Mouse (Mus musculus) limb, embryonic 10.5 days (tissue): ENCODE results near the gene Acot7. TPM values are rescaled to one million over a fixed set of nuclear protein-coding genes. Genes with fewer than 3 reads are reported as not detected.
A peak's percentile ranks its signal among the peaks of the same experiment; 100 is the strongest.

Experiments
- DNase-seq: peaks from one replicate; pipeline ENCODE4 v3.0.0-alpha.2; 2017; ENCODE audit warnings: low spot score
- H3K27ac ChIP-seq: fragments of 300-500 bp; sonication (generic); 2 replicates; pipeline ENCODE4 v1.5.1; 2016; ENCODE audit warnings: mild to moderate bottlenecking
- H3K27me3 ChIP-seq: fragments of 300-500 bp; sonication (generic); 2 replicates; pipeline ENCODE4 v1.6.1; 2016; ENCODE audit warnings: low read depth, mild to moderate bottlenecking; ENCODE audit not compliant: poor library complexity, severe bottlenecking
- H3K36me3 ChIP-seq: fragments of 300-500 bp; sonication (generic); 2 replicates; pipeline ENCODE4 v1.6.1; 2016; ENCODE audit warnings: mild to moderate bottlenecking, moderate library complexity
- H3K4me1 ChIP-seq: fragments of 300-500 bp; sonication (generic); 2 replicates; pipeline ENCODE4 v1.6.1; 2016
- H3K4me3 ChIP-seq: fragments of 300-500 bp; sonication (generic); 2 replicates; pipeline ENCODE4 v1.5.1; 2016; ENCODE audit warnings: mild to moderate bottlenecking, moderate library complexity
- H3K9me3 ChIP-seq: fragments of 300-500 bp; sonication (generic); replicated peaks from 2 replicates; pipeline ENCODE4 v1.6.1; 2016; ENCODE audit warnings: mild to moderate bottlenecking
- WGBS: fragments of 180-500 bp; shearing (Covaris S2); methylation state at CpG from one replicate; pipeline ENCODE4 v1.1.7; 2016; 5-methylcytosine and 5-hydroxymethylcytosine counted together
- polyA plus RNA-seq: library from polyadenylated mRNA; unstranded; fragments of >200 nt; fragmentation: Nextera tagmentation; extraction: Ambion mirVana; gene quantifications from 2 replicates; pipeline ENCODE4 v1.2.1, GENCODE M21; 2016

Acot7 gene
- polyA plus RNA-seq, 1 experiment from 2014 or later = 34.8 TPM

GRCm38 (mm10) chr4:152257070-152257469 is 79.1 kb downstream of the Acot7 start:
- no peaks in the 10 kb centered on the region for H3K36me3 ChIP-seq
- H3K4me3 ChIP-seq = no peak overlapping the region
- no peak overlapping the region for H3K27ac ChIP-seq
- peaks cover 13% of the 10 kb centered on the region for H3K4me1 ChIP-seq
- DNase-seq = no peak
- WGBS = 46% methylated on average over 6 of the region's 6 CpGs
- no peaks in the 10 kb centered on the region for H3K9me3 ChIP-seq
- 0 out of 2 replicates have a peak, but pooled peaks cover 1% of the 10 kb centered on the region for H3K27me3 ChIP-seq

- Histone ChIP-seq H3K9me3 (no peaks in the 10 kb centered on the region), H3K4me3 (no peak overlapping the region), H3K36me3 (no peaks in the 10 kb centered on the region), H3K27me3 (0 out of 2 replicates have a peak, but pooled peaks cover 3% of the 10 kb centered on the region), H3K27ac (no peak overlapping the region), H3K4me1 (peaks cover 39% of the 10 kb centered on the region)
- DNase-seq = no peak
- WGBS = 94% methylated on average over 8 of the region's 8 CpGs
Observed at GRCm38 (mm10) chr4:152260451-152260850, 82.5 kb downstream of the Acot7 start.

DNA sequence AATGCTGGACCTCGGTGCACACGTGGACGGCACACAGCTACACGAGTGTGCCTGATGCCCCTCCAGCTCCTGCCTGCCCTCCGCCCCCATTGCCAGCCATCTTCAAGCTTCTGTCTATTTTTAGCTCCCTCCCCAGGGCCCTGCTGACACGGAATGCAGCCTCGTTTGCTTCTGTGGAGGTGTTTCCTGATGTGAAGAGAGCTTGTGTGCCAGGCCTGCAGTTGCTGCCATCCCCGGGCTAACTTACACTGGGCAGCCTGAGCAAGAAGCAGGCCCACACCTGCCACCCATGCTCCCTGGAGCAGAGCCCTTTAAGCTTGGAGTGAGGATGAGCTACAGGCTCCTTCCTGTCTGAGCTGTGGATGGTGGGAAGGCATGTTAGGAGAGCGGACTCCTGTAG is 84.3 kb downstream of the Acot7 start:
- no peaks in the 10 kb centered on the region for H3K36me3 ChIP-seq
- H3K4me3 ChIP-seq = no peak overlapping the region
- H3K4me1 ChIP-seq = peaks cover 49% of the 10 kb centered on the region
- no peak for DNase-seq
- H3K27me3 ChIP-seq = 0 out of 2 replicates have a peak, but pooled peaks cover 3% of the 10 kb centered on the region
- H3K9me3 ChIP-seq = no peaks in the 10 kb centered on the region
- H3K27ac ChIP-seq = 0 out of 2 replicates have a peak overlapping the region, but pooled peaks have one; percentile 36
- 75% methylated on average over 9 of the region's 9 CpGs for WGBS

- Histone ChIP-seq H3K4me1 (peaks cover 49% of the 10 kb centered on the region), H3K9me3 (no peaks in the 10 kb centered on the region), H3K36me3 (no peaks in the 10 kb centered on the region), H3K27ac (0 out of 2 replicates have a peak overlapping the region, but pooled peaks have one; percentile 43), H3K4me3 (no peak overlapping the region), H3K27me3 (0 out of 2 replicates have a peak, but pooled peaks cover 3% of the 10 kb centered on the region)
- whole genome bisulfite sequencing = 63% methylated on average over 9 of the region's 9 CpGs
- no peak for DNase-seq
Observed at GRCm38 (mm10) chr4:152263089-152263488, 85.2 kb downstream of the Acot7 start.

GRCm38 (mm10) chr4:152263512-152264176 is 85.7 kb downstream of the Acot7 start:
- Histone ChIP-seq H3K9me3 (no peaks in the 10 kb centered on the region), H3K27ac (peak overlapping the region; percentile 43; the same call in 1 of the 2 replicates), H3K36me3 (no peaks in the 10 kb centered on the region), H3K27me3 (0 out of 2 replicates have a peak, but pooled peaks cover 3% of the 10 kb centered on the region), H3K4me1 (peaks cover 49% of the 10 kb centered on the region), H3K4me3 (no peak overlapping the region)
- WGBS = 31% methylated on average over 10 of the region's 10 CpGs
- no peak for DNase-seq

DNA sequence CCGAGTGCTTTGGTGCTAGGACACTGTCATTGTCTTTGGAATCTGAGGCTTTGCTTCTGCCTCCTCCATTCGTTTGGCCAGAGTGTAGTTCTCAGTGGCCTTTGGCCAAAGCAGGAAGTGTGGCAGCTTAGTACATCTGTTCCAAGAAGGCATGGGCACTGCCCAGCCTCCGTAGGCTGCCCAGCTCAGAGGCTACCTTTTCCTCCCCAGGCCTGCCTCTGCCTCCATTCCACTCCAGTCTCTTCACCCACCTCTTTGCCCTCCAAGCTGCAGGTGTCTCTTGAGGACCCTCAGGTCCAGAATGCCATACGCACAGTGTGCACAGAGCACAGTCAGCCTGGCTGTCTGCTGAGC is 86.2 kb downstream of the Acot7 start:
- Histone ChIP-seq H3K27ac (peak overlapping the region; percentile 43; the same call in 1 of the 2 replicates), H3K36me3 (no peaks in the 10 kb centered on the region), H3K9me3 (no peaks in the 10 kb centered on the region), H3K4me3 (no peak overlapping the region), H3K4me1 (peaks cover 49% of the 10 kb centered on the region), H3K27me3 (0 out of 2 replicates have a peak, but pooled peaks cover 3% of the 10 kb centered on the region)
- WGBS = 55% methylated on average over 4 of the region's 4 CpGs
- DNase-seq = no peak

GRCm38 (mm10) chr4:152264867-152265568 is 87.1 kb downstream of the Acot7 start:
- Histone ChIP-seq H3K27me3 (peaks cover 8% of the 10 kb centered on the region; the same call in 1 of the 2 replicates), H3K4me3 (no peak overlapping the region), H3K36me3 (no peaks in the 10 kb centered on the region), H3K27ac (0 out of 2 replicates have a peak overlapping the region, but pooled peaks have one; percentile 43), H3K9me3 (no peaks in the 10 kb centered on the region), H3K4me1 (peaks cover 53% of the 10 kb centered on the region)
- DNase-seq = no peak
- 89% methylated on average over 9 of the region's 9 CpGs for WGBS

- Histone ChIP-seq H3K9me3 (no peaks in the 10 kb centered on the region), H3K36me3 (no peaks in the 10 kb centered on the region), H3K27ac (no peak overlapping the region), H3K4me1 (peaks cover 53% of the 10 kb centered on the region), H3K4me3 (no peak overlapping the region), H3K27me3 (peaks cover 9% of the 10 kb centered on the region; the same call in 1 of the 2 replicates)
- 56% methylated on average over 5 of the region's 5 CpGs for WGBS
- DNase-seq = no peak
Observed at GRCm38 (mm10) chr4:152265791-152266190, 87.9 kb downstream of the Acot7 start.

DNA sequence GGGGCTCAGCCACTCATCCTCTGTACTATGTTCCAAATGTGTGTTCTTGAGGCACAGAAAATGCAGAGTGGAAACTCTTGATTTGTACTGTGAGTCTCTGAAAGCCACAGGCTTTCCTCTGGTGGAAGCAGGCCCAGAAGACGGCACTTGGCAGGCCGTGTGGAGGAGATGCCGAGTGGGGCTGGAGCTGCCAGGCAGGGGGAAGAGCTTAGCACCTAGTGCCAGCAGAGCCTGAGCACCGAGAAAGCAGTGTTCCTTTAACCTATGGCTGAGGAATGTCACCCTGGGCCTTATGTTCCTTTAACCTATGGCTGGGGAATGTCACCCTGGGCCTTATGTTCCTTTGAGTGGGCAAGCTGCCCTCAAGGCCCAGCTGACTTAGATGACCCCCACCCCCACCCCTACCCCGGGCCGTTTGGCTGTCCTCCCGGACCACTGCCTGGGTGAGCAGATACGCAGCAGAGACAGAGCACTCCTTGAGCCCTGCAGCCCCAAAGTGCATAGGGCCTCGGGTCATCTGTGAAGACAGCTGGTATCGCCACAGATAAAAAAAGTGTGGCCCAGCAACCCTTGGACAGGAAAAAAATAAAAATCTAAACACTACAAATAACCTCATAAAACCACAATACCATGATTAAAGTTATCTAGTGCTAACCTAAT is 88.4 kb downstream of the Acot7 start:
- Histone ChIP-seq H3K36me3 (no peaks in the 10 kb centered on the region), H3K27ac (no peak overlapping the region), H3K9me3 (no peaks in the 10 kb centered on the region), H3K27me3 (peaks cover 12% of the 10 kb centered on the region), H3K4me3 (no peak overlapping the region), H3K4me1 (peaks cover 50% of the 10 kb centered on the region)
- 44% methylated on average over 10 of the region's 10 CpGs for WGBS
- DNase-seq = no peak

GRCm38 (mm10) chr4:152267748-152268369 is 89.9 kb downstream of the Acot7 start:
- peaks cover 18% of the 10 kb centered on the region for H3K27me3 ChIP-seq
- H3K9me3 ChIP-seq = no peaks in the 10 kb centered on the region
- H3K4me1 ChIP-seq = peaks cover 50% of the 10 kb centered on the region
- H3K4me3 ChIP-seq = no peak overlapping the region
- H3K27ac ChIP-seq = no peak overlapping the region
- no peaks in the 10 kb centered on the region for H3K36me3 ChIP-seq
- WGBS = 69% methylated on average over 13 of the region's 13 CpGs
- DNase-seq = no peak

- Histone ChIP-seq H3K9me3 (no peaks in the 10 kb centered on the region), H3K27ac (no peak overlapping the region), H3K36me3 (no peaks in the 10 kb centered on the region), H3K27me3 (peaks cover 38% of the 10 kb centered on the region), H3K4me3 (no peak overlapping the region), H3K4me1 (peaks cover 52% of the 10 kb centered on the region)
- WGBS = 87% methylated on average over 13 of the region's 13 CpGs
- no peak for DNase-seq
Observed at GRCm38 (mm10) chr4:152269967-152270366, 92.0 kb downstream of the Acot7 start.

GRCm38 (mm10) chr4:152270599-152270998 is 92.7 kb downstream of the Acot7 start:
- Histone ChIP-seq H3K9me3 (no peaks in the 10 kb centered on the region), H3K4me3 (no peak overlapping the region), H3K27me3 (peaks cover 45% of the 10 kb centered on the region), H3K36me3 (no peaks in the 10 kb centered on the region), H3K4me1 (peaks cover 56% of the 10 kb centered on the region), H3K27ac (no peak overlapping the region)
- no peak for DNase-seq
- WGBS = 81% methylated on average over 9 of the region's 9 CpGs
